Mouse (Mus musculus): ENCODE measurements at regions not wholly inside any gene's neighbourhood (a gene's known extent, or its start where the extent isn't known, plus 50 kb on each side); places are given as distances from the start of the nearest gene placed in this dataset.

DNA sequence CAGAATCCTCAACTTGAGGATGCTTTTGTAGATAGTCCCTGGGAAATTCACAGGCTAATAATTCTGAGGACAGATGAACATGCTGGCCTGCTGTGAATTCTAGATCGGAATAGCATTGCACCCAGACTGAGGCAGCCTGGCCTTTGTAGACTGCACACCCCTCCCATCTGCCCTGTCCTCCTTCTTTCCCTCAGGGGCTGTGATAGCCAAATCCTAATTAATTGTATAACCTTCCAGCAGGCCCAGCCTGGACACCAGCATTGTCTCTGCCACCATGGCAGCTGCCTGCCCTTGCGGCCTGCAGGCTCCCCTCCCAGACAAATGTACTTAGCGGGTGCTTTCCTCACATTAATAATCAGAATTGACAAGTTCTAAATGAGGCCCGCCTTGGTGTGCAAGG, 171.7 kb upstream of the Rbfox1 start:
- no peaks in the 10 kb centered on the region for H3K36me3 ChIP-seq (ENCODE audit: control insufficient read depth, insufficient read depth, low read length)
- no peak overlapping the region for H3K9ac ChIP-seq (ENCODE audit: low read depth, low read length)
- DNase-seq (ENCODE audit: low spot score) (peak; percentile 18), ATAC-seq (ENCODE audit: low FRiP score) (peak; percentile 76)
- H3K4me2 ChIP-seq (replicated peaks; ENCODE audit: low read depth, low read length) = no peak overlapping the region
- H3K4me1 ChIP-seq (replicated peaks; ENCODE audit: control insufficient read depth, insufficient read depth, low read length) = no peaks in the 10 kb centered on the region
- no peak overlapping the region for H3K4me3 ChIP-seq (ENCODE audit: low read depth, low read length)
- H3K9me3 ChIP-seq (ENCODE audit: control insufficient read depth, low read length) = no peaks in the 10 kb centered on the region
- H3K27ac ChIP-seq (ENCODE audit: low read depth, low read length) = 0 out of 2 replicates have a peak overlapping the region, but pooled peaks have one; percentile 4
- H3K27me3 ChIP-seq (ENCODE audit: control insufficient read depth, insufficient read depth, low read length) = no peaks in the 10 kb centered on the region
- 60% methylated on average over 4 of the region's 4 CpGs for WGBS

GRCm38 (mm10) chr16:5709831-5710230, 175.3 kb upstream of the Rbfox1 start:
- ATAC-seq (ENCODE audit: low FRiP score) (no peak), DNase-seq (ENCODE audit: low spot score) (no peak)
- no peak overlapping the region for H3K4me2 ChIP-seq (replicated peaks; ENCODE audit: low read depth, low read length)
- H3K9me3 ChIP-seq (ENCODE audit: control insufficient read depth, low read length) = no peaks in the 10 kb centered on the region
- no peak overlapping the region for H3K27ac ChIP-seq (ENCODE audit: low read depth, low read length)
- WGBS = 83% methylated on average over 5 of the region's 5 CpGs
- no peak overlapping the region for H3K4me3 ChIP-seq (ENCODE audit: low read depth, low read length)
- H3K36me3 ChIP-seq (ENCODE audit: control insufficient read depth, insufficient read depth, low read length) = no peaks in the 10 kb centered on the region
- no peak overlapping the region for H3K9ac ChIP-seq (ENCODE audit: low read depth, low read length)
- no peaks in the 10 kb centered on the region for H3K4me1 ChIP-seq (replicated peaks; ENCODE audit: control insufficient read depth, insufficient read depth, low read length)
- H3K27me3 ChIP-seq (ENCODE audit: control insufficient read depth, insufficient read depth, low read length) = no peaks in the 10 kb centered on the region

- Histone ChIP-seq H3K9ac (ENCODE audit: low read depth, low read length) (no peak overlapping the region), H3K4me1 (replicated peaks; ENCODE audit: control insufficient read depth, insufficient read depth, low read length) (no peaks in the 10 kb centered on the region), H3K4me3 (ENCODE audit: low read depth, low read length) (no peak overlapping the region), H3K4me2 (replicated peaks; ENCODE audit: low read depth, low read length) (no peak overlapping the region), H3K27ac (ENCODE audit: low read depth, low read length) (no peak overlapping the region), H3K27me3 (ENCODE audit: control insufficient read depth, insufficient read depth, low read length) (no peaks in the 10 kb centered on the region), H3K36me3 (ENCODE audit: control insufficient read depth, insufficient read depth, low read length) (no peaks in the 10 kb centered on the region), H3K9me3 (ENCODE audit: control insufficient read depth, low read length) (no peaks in the 10 kb centered on the region)
- ATAC-seq (ENCODE audit: low FRiP score) (no peak), DNase-seq (ENCODE audit: low spot score) (peak; percentile 55)
- 61% methylated on average over 9 of the region's 9 CpGs for WGBS
These were observed 184.4 kb upstream of the Rbfox1 start for GRCm38 (mm10) chr16:5700731-5701255.

GRCm38 (mm10) chr16:5688322-5688721, 196.8 kb upstream of the Rbfox1 start:
- DNase-seq (ENCODE audit: low spot score) (no peak), ATAC-seq (ENCODE audit: low FRiP score) (no peak)
- Histone ChIP-seq H3K27me3 (ENCODE audit: control insufficient read depth, insufficient read depth, low read length) (no peaks in the 10 kb centered on the region), H3K9me3 (ENCODE audit: control insufficient read depth, low read length) (no peaks in the 10 kb centered on the region), H3K36me3 (ENCODE audit: control insufficient read depth, insufficient read depth, low read length) (no peaks in the 10 kb centered on the region), H3K4me2 (replicated peaks; ENCODE audit: low read depth, low read length) (no peak overlapping the region), H3K4me3 (ENCODE audit: low read depth, low read length) (no peak overlapping the region), H3K4me1 (replicated peaks; ENCODE audit: control insufficient read depth, insufficient read depth, low read length) (no peaks in the 10 kb centered on the region), H3K9ac (ENCODE audit: low read depth, low read length) (no peak overlapping the region), H3K27ac (ENCODE audit: low read depth, low read length) (no peak overlapping the region)
- 91% methylated on average over 3 of the region's 3 CpGs for WGBS

- DNase-seq (ENCODE audit: low spot score) = no peak
- no peak for ATAC-seq (ENCODE audit: low FRiP score)
These were observed 211.7 kb upstream of the Rbfox1 start for GRCm38 (mm10) chr16:5673372-5673960.

DNA sequence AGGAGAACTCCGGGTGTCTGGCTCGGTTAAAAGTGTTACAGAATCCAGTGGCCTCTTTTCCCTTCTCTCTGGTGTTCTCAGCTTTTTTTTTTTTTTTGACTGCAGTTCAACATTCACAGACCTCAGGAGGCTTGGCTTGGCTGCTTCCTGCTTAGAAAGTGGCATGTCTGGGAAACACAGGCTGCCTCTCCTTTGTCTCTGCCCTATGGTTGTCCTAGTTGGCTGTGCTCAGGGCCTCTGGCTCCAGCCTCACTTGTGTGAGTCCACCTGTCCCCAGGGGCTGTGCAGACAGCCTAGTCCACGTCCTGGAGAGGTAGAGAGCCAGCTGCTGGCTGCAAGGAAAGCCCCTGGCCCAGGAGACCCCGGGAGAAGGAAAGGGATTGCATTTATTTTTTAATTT, 212.3 kb upstream of the Rbfox1 start:
- H3K4me2 ChIP-seq (replicated peaks; ENCODE audit: low read depth, low read length) = no peak overlapping the region
- H3K9me3 ChIP-seq (ENCODE audit: control insufficient read depth, low read length) = no peaks in the 10 kb centered on the region
- no peaks in the 10 kb centered on the region for H3K4me1 ChIP-seq (replicated peaks; ENCODE audit: control insufficient read depth, insufficient read depth, low read length)
- no peak for DNase-seq (ENCODE audit: low spot score)
- H3K4me3 ChIP-seq (ENCODE audit: low read depth, low read length) = no peak overlapping the region
- H3K9ac ChIP-seq (ENCODE audit: low read depth, low read length) = no peak overlapping the region
- no peaks in the 10 kb centered on the region for H3K36me3 ChIP-seq (ENCODE audit: control insufficient read depth, insufficient read depth, low read length)
- H3K27ac ChIP-seq (ENCODE audit: low read depth, low read length) = no peak overlapping the region
- WGBS = 66% methylated on average over 4 of the region's 4 CpGs
- H3K27me3 ChIP-seq (ENCODE audit: control insufficient read depth, insufficient read depth, low read length) = no peaks in the 10 kb centered on the region
- ATAC-seq (ENCODE audit: low FRiP score) = no peak

More at GRCm38 (mm10) chr16:5673372-5673960, 211.7 kb upstream of the Rbfox1 start:
- Histone ChIP-seq H3K9me3 (ENCODE audit: control insufficient read depth, low read length) (no peaks in the 10 kb centered on the region), H3K4me1 (replicated peaks; ENCODE audit: control insufficient read depth, insufficient read depth, low read length) (no peaks in the 10 kb centered on the region), H3K27me3 (ENCODE audit: control insufficient read depth, insufficient read depth, low read length) (no peaks in the 10 kb centered on the region), H3K36me3 (ENCODE audit: control insufficient read depth, insufficient read depth, low read length) (no peaks in the 10 kb centered on the region), H3K4me3 (ENCODE audit: low read depth, low read length) (no peak overlapping the region), H3K27ac (ENCODE audit: low read depth, low read length) (no peak overlapping the region), H3K9ac (ENCODE audit: low read depth, low read length) (no peak overlapping the region), H3K4me2 (replicated peaks; ENCODE audit: low read depth, low read length) (no peak overlapping the region)
- 77% methylated on average over 6 of the region's 6 CpGs for WGBS

DNA sequence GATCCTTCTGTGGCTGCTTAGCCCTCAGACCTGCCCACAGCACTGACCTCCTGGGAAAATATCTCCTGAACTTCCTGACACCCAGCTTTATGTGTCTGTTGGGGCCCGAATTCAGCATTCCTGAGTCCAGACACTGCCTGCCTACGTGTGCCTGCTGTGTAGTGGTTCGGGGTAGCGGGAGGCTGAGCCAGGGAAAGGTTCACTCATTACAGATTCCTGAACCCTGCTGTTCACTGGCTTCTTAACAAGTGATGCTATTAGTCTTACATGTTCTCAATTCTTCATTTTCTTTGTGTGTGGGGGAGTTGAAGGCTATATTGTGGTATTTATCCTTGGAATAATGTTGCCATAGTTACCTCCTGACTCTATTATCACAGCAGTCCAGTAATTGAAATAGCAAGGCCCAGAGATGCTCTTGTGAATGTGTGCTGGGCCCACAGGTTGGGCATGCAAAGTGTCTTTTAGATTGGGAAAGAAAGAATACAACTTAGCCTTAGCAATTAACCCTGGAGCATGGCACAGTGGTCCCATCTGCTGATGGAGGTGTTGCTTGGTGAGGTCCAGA, 216.7 kb upstream of the Rbfox1 start:
- 70% methylated on average over 4 of the region's 4 CpGs for WGBS
- no peaks in the 10 kb centered on the region for H3K27me3 ChIP-seq (ENCODE audit: control insufficient read depth, insufficient read depth, low read length)
- no peak overlapping the region for H3K9ac ChIP-seq (ENCODE audit: low read depth, low read length)
- H3K27ac ChIP-seq (ENCODE audit: low read depth, low read length) = no peak overlapping the region
- DNase-seq (ENCODE audit: low spot score) = no peak
- ATAC-seq (ENCODE audit: low FRiP score) = no peak
- no peak overlapping the region for H3K4me3 ChIP-seq (ENCODE audit: low read depth, low read length)
- H3K9me3 ChIP-seq (ENCODE audit: control insufficient read depth, low read length) = no peaks in the 10 kb centered on the region
- H3K36me3 ChIP-seq (ENCODE audit: control insufficient read depth, insufficient read depth, low read length) = no peaks in the 10 kb centered on the region
- no peak overlapping the region for H3K4me2 ChIP-seq (replicated peaks; ENCODE audit: low read depth, low read length)
- no peaks in the 10 kb centered on the region for H3K4me1 ChIP-seq (replicated peaks; ENCODE audit: control insufficient read depth, insufficient read depth, low read length)

DNA sequence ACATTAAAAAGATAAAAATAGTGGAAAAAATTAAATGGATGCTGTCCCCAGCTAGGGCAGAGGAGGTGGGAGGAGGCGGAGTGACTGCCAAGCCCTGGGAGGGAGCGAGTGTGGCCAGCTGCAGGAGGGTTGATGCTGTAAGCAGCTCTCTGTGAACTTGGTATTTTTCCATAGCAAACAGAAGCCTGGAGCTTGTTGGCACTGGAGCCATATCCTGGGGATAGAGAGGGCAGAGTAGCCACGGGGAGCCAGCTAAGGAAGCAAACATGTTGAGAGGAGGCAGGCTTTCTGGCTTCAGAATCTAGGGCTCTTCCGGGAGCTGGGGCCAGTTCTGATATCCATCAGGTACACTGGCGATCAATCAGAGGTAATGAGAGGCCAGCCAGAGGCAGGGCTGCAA, 223.2 kb upstream of the Rbfox1 start:
- no peak overlapping the region for H3K27ac ChIP-seq (ENCODE audit: low read depth, low read length)
- no peak overlapping the region for H3K4me2 ChIP-seq (replicated peaks; ENCODE audit: low read depth, low read length)
- no peak for ATAC-seq (ENCODE audit: low FRiP score)
- H3K9me3 ChIP-seq (ENCODE audit: control insufficient read depth, low read length) = no peaks in the 10 kb centered on the region
- H3K4me3 ChIP-seq (ENCODE audit: low read depth, low read length) = no peak overlapping the region
- WGBS = 70% methylated on average over 5 of the region's 5 CpGs
- no peak overlapping the region for H3K9ac ChIP-seq (ENCODE audit: low read depth, low read length)
- no peaks in the 10 kb centered on the region for H3K36me3 ChIP-seq (ENCODE audit: control insufficient read depth, insufficient read depth, low read length)
- no peaks in the 10 kb centered on the region for H3K4me1 ChIP-seq (replicated peaks; ENCODE audit: control insufficient read depth, insufficient read depth, low read length)
- DNase-seq (ENCODE audit: low spot score) = no peak
- no peaks in the 10 kb centered on the region for H3K27me3 ChIP-seq (ENCODE audit: control insufficient read depth, insufficient read depth, low read length)

- Histone ChIP-seq H3K4me1 (replicated peaks; ENCODE audit: control insufficient read depth, insufficient read depth, low read length) (no peaks in the 10 kb centered on the region), H3K9me3 (ENCODE audit: control insufficient read depth, low read length) (no peaks in the 10 kb centered on the region), H3K27ac (ENCODE audit: low read depth, low read length) (no peak overlapping the region), H3K27me3 (ENCODE audit: control insufficient read depth, insufficient read depth, low read length) (no peaks in the 10 kb centered on the region), H3K36me3 (ENCODE audit: control insufficient read depth, insufficient read depth, low read length) (no peaks in the 10 kb centered on the region), H3K9ac (ENCODE audit: low read depth, low read length) (no peak overlapping the region), H3K4me2 (replicated peaks; ENCODE audit: low read depth, low read length) (no peak overlapping the region), H3K4me3 (ENCODE audit: low read depth, low read length) (no peak overlapping the region)
- DNase-seq (ENCODE audit: low spot score) (no peak), ATAC-seq (ENCODE audit: low FRiP score) (no peak)
- WGBS = 81% methylated on average over 1 of the region's 1 CpGs
These were observed 233.6 kb upstream of the Rbfox1 start for GRCm38 (mm10) chr16:5651551-5651950.

Data from hindbrain, embryonic 11.5 days (tissue).